Mouse (Mus musculus) heart, postnatal 0 days (tissue): ENCODE measurements at regions not wholly inside any gene's neighbourhood (a gene's known extent, or its start where the extent isn't known, plus 50 kb on each side); places are given as distances from the start of the nearest gene placed in this dataset.
A peak's percentile ranks its signal among the peaks of the same experiment; 100 is the strongest.

ENCODE experiments used
- ATAC-seq: fragments of 200-750 bp; cut with Nextera tagmentation; 2 replicates; pipeline ENCODE4 v1.8.0; 2017; ENCODE audit warnings: low read depth, moderate number of reproducible peaks, moderate library complexity; ENCODE audit not compliant: insufficient read depth
- DNase-seq: peaks from one replicate; pipeline ENCODE4 v3.0.0-alpha.2; 2016; ENCODE audit warnings: low spot score
- H3K27ac ChIP-seq: fragments of 300-500 bp; sonication (generic); 2 replicates; pipeline ENCODE4 v1.5.1; 2014; ENCODE audit warnings: low read depth, mild to moderate bottlenecking
- H3K27me3 ChIP-seq: fragments of 300-500 bp; sonication (generic); 2 replicates; pipeline ENCODE4 v1.6.1; 2014; ENCODE audit warnings: low read length, mixed read lengths; ENCODE audit not compliant: control insufficient read depth, insufficient read depth
- H3K36me3 ChIP-seq: fragments of 300-500 bp; sonication (generic); replicated peaks from 2 replicates; pipeline ENCODE4 v1.6.1; 2014; ENCODE audit warnings: low read length, mixed read lengths; ENCODE audit not compliant: control insufficient read depth, insufficient read depth
- H3K4me1 ChIP-seq: fragments of 300-500 bp; sonication (generic); 2 replicates; pipeline ENCODE4 v1.6.1; 2014; ENCODE audit warnings: antibody characterized with exemption; ENCODE audit not compliant: control insufficient read depth, insufficient read depth
- H3K4me2 ChIP-seq: fragments of 300-500 bp; sonication (generic); 2 replicates; pipeline ENCODE4 v1.6.1; 2014; ENCODE audit warnings: low read depth, mild to moderate bottlenecking, low read length, moderate library complexity
- H3K4me3 ChIP-seq: fragments of 300-500 bp; sonication (generic); 2 replicates; pipeline ENCODE4 v1.5.1; 2014; ENCODE audit warnings: low read depth, low read length
- H3K9ac ChIP-seq: fragments of 300-500 bp; sonication (generic); replicated peaks from 2 replicates; pipeline ENCODE4 v1.6.1; 2014; ENCODE audit warnings: low read depth, low read length, mixed read lengths
- H3K9me3 ChIP-seq: fragments of 300-500 bp; sonication (generic); replicated peaks from 2 replicates; pipeline ENCODE4 v1.6.1; 2016; ENCODE audit warnings: low read length; ENCODE audit not compliant: control insufficient read depth
- CTCF ChIP-seq: IDR thresholded peaks from 2 replicates; pipeline ENCODE4 v1.5.1; 2016; ENCODE audit warnings: antibody characterized with exemption, control low read depth, low read depth
- EP300 ChIP-seq: IDR thresholded peaks from 2 replicates; pipeline ENCODE4 v1.6.1; 2016; ENCODE audit warnings: antibody characterized with exemption, low read depth
- WGBS: fragments of 180-500 bp; shearing (Covaris S2); extraction: QIAGEN DNeasy Blood & Tissue Kit; methylation state at CpG from one replicate; pipeline ENCODE4 v1.1.7; 2014; 5-methylcytosine and 5-hydroxymethylcytosine counted together

GRCm38 (mm10) chr13:37543788-37544187, 198.8 kb downstream of the Ly86 start:
- Histone ChIP-seq H3K9ac (no peak overlapping the region), H3K4me2 (no peak overlapping the region), H3K27ac (no peak overlapping the region), H3K4me3 (no peak overlapping the region), H3K27me3 (no peaks in the 10 kb centered on the region), H3K4me1 (peaks cover 14% of the 10 kb centered on the region), H3K36me3 (no peaks in the 10 kb centered on the region), H3K9me3 (no peaks in the 10 kb centered on the region)
- ATAC-seq (no peak), DNase-seq (no peak)
- TF ChIP-seq CTCF (no peak), EP300 (no peak)
- 88% methylated on average over 3 of the region's 3 CpGs for WGBS

GRCm38 (mm10) chr13:37544696-37545095, 199.7 kb downstream of the Ly86 start:
- TF ChIP-seq EP300: no peak
- no peak for TF ChIP-seq CTCF
- Histone ChIP-seq H3K4me2 (no peak overlapping the region), H3K27me3 (no peaks in the 10 kb centered on the region), H3K4me1 (peaks cover 14% of the 10 kb centered on the region), H3K27ac (no peak overlapping the region), H3K4me3 (no peak overlapping the region), H3K36me3 (no peaks in the 10 kb centered on the region), H3K9me3 (no peaks in the 10 kb centered on the region), H3K9ac (no peak overlapping the region)
- DNase-seq (no peak), ATAC-seq (no peak)
- WGBS: 79% methylated on average over 2 of the region's 2 CpGs

GRCm38 (mm10) chr13:37546556-37546955, 201.5 kb downstream of the Ly86 start:
- 66% methylated on average over 3 of the region's 3 CpGs for WGBS
- Histone ChIP-seq H3K4me3 (no peak overlapping the region), H3K4me2 (no peak overlapping the region), H3K36me3 (no peaks in the 10 kb centered on the region), H3K27ac (no peak overlapping the region), H3K27me3 (no peaks in the 10 kb centered on the region), H3K4me1 (peaks cover 14% of the 10 kb centered on the region), H3K9me3 (no peaks in the 10 kb centered on the region), H3K9ac (no peak overlapping the region)
- DNase-seq (peak; percentile 26), ATAC-seq (no peak)
- no peak for TF ChIP-seq CTCF
- TF ChIP-seq EP300: no peak

GRCm38 (mm10) chr13:37550584-37550983, 205.6 kb downstream of the Ly86 start:
- no peak for DNase-seq
- H3K4me3 ChIP-seq: no peak overlapping the region
- no peaks in the 10 kb centered on the region for H3K36me3 ChIP-seq
- no peak overlapping the region for H3K9ac ChIP-seq
- H3K27ac ChIP-seq: no peak overlapping the region
- ATAC-seq: no peak
- TF ChIP-seq EP300 (no peak), CTCF (no peak)
- H3K9me3 ChIP-seq: no peaks in the 10 kb centered on the region
- no peaks in the 10 kb centered on the region for H3K27me3 ChIP-seq
- H3K4me1 ChIP-seq: peaks cover 14% of the 10 kb centered on the region
- no peak overlapping the region for H3K4me2 ChIP-seq
- 69% methylated on average over 4 of the region's 4 CpGs for WGBS

GRCm38 (mm10) chr13:37553392-37553791, 208.4 kb downstream of the Ly86 start:
- H3K9ac ChIP-seq: no peak overlapping the region
- H3K36me3 ChIP-seq: no peaks in the 10 kb centered on the region
- H3K4me2 ChIP-seq: no peak overlapping the region
- WGBS: 70% methylated on average over 5 of the region's 5 CpGs
- ATAC-seq (no peak), DNase-seq (no peak)
- H3K27ac ChIP-seq: no peak overlapping the region
- TF ChIP-seq EP300: no peak
- no peak for TF ChIP-seq CTCF
- peaks cover 4% of the 10 kb centered on the region for H3K4me1 ChIP-seq
- no peak overlapping the region for H3K4me3 ChIP-seq
- no peaks in the 10 kb centered on the region for H3K9me3 ChIP-seq
- H3K27me3 ChIP-seq: no peaks in the 10 kb centered on the region

- ATAC-seq (no peak), DNase-seq (no peak)
- Histone ChIP-seq H3K4me2 (no peak overlapping the region), H3K4me3 (no peak overlapping the region), H3K27ac (no peak overlapping the region), H3K9me3 (no peaks in the 10 kb centered on the region), H3K9ac (no peak overlapping the region), H3K4me1 (peaks cover 26% of the 10 kb centered on the region), H3K36me3 (no peaks in the 10 kb centered on the region), H3K27me3 (no peaks in the 10 kb centered on the region)
- 82% methylated on average over 8 of the region's 8 CpGs for WGBS
- TF ChIP-seq EP300: no peak
- TF ChIP-seq CTCF: no peak
Observed at GRCm38 (mm10) chr13:37557183-37557582, 212.2 kb downstream of the Ly86 start.
